Mouse (Mus musculus): ENCODE results near the gene Atic.

- TF ChIP-seq MAFK (IDR thresholded peaks at IDR 0.05; ENCODE audit: insufficient read depth, low read depth, low read length) (no peak), HCFC1 (IDR thresholded peaks at IDR 0.05; ENCODE audit: borderline replicate concordance, insufficient read depth, low read length) (no peak), ZNF384 (IDR thresholded peaks at IDR 0.05; ENCODE audit: low read depth, low read length) (no peak)
These were observed 3.7 kb downstream of the Atic start for GRCm38 (mm10) chr1:71560626-71561025.
